Mouse (Mus musculus): Measurements from ENCODE around the gene Llgl2.

DNA sequence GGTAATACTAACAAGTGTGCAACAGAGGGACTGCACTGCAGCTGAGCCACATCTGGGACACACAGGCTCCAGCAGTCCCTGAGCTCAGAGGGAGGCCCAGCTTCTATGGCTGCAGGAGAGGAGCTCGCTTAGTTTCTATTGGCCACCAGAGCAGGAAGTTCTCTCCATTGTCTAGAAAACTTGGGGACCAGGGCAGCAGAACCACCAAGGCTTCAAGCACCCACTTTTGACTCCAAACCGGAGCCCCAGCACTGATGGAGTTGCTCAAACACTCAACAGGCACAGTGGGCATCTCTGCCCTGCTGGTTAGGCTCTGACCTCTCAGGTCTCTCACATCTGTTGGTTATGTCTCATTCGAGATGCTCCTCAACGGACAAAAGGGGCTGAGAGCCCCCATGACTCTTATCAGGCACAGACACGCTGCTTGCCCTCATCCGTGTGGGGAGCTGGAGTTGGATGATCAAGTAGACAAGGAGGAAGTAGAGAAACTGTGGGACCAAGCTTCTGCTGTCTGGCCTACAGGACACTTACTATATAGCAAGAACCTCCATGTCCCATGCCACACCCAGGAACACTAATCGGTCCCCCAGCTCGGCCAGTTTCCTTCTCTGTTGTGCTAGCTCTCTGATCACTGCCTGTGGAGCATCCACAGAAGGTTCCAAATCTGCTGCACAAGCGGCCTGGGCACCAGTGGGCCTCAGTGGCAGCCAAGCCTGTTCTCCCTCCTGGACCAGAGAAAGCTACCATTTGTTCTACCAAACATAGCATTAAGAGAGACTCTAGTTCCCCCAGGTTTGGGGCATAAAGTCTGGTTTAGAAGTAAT, 77.7 kb downstream of the Llgl2 start:
- TF ChIP-seq CTCF (IDR thresholded peaks at IDR 0.05; ENCODE audit: borderline replicate concordance, control insufficient read depth, extremely low read depth, insufficient read depth, low read length, poor library complexity) (no peak), POLR2A (IDR thresholded peaks at IDR 0.05; ENCODE audit: control insufficient read depth, extremely low read depth, insufficient read depth, low read length, poor library complexity) (no peak)
